Mouse (Mus musculus) c-Kit-negative CD71-positive TER-119-positive erythroid progenitor cells, embryonic 14.5 days (primary cell): Measurements from ENCODE around the gene Denr.

Source experiments
- DNase-seq: peaks from one replicate; pipeline ENCODE4 v3.0.0-alpha.2; 2013; ENCODE audit warnings: low read depth, low spot score

The Denr gene

GRCm38 (mm10) chr5:123906976-123907630 lies at the start of gene Denr:
Denr (plus strand) TSS chr5:123907175.
- DNase-seq: peak; percentile 93

GRCm38 (mm10) chr5:123858798-123859197 lies 48.2 kb upstream of the Denr start:
- no peak for DNase-seq

- DNase-seq: no peak
These were observed 44.3 kb upstream of the Denr start for GRCm38 (mm10) chr5:123862374-123863350.

- no peak for DNase-seq
These were observed 43.0 kb upstream of the Denr start for GRCm38 (mm10) chr5:123863934-123864333.

GRCm38 (mm10) chr5:123865365-123865764 lies 41.6 kb upstream of the Denr start, which contains the start of gene Hcar2:
Hcar2 (minus strand) TSS chr5:123865499.
- DNase-seq: no peak

GRCm38 (mm10) chr5:123866457-123866856 lies 40.5 kb upstream of the Denr start:
- no peak for DNase-seq

- no peak for DNase-seq
These were observed 37.4 kb upstream of the Denr start for GRCm38 (mm10) chr5:123869615-123870014.

GRCm38 (mm10) chr5:123874177-123874576 lies 32.8 kb upstream of the Denr start:
- no peak for DNase-seq

GRCm38 (mm10) chr5:123878056-123878455 lies 28.9 kb upstream of the Denr start:
- DNase-seq: no peak

GRCm38 (mm10) chr5:123879928-123880327 lies 27.0 kb upstream of the Denr start, which contains the start of gene Hcar1:
Hcar1 (minus strand) TSS chr5:123880020.
- no peak for DNase-seq

- no peak for DNase-seq
These were observed 26.2 kb upstream of the Denr start for GRCm38 (mm10) chr5:123880778-123881177.

GRCm38 (mm10) chr5:123883891-123884290 lies 23.1 kb upstream of the Denr start:
- no peak for DNase-seq

GRCm38 (mm10) chr5:123884332-123884731 lies 22.6 kb upstream of the Denr start:
- no peak for DNase-seq

GRCm38 (mm10) chr5:123886365-123886764 lies 20.6 kb upstream of the Denr start:
- DNase-seq: no peak

GRCm38 (mm10) chr5:123890312-123890711 lies 16.7 kb upstream of the Denr start:
- DNase-seq: no peak

GRCm38 (mm10) chr5:123890987-123891386 lies 16.0 kb upstream of the Denr start:
- no peak for DNase-seq

GRCm38 (mm10) chr5:123891669-123892068 lies 15.3 kb upstream of the Denr start:
- no peak for DNase-seq

GRCm38 (mm10) chr5:123893520-123893919 lies 13.5 kb upstream of the Denr start:
- no peak for DNase-seq

- no peak for DNase-seq
These were observed 10.6 kb upstream of the Denr start for GRCm38 (mm10) chr5:123896395-123896794.

- no peak for DNase-seq
These were observed 9.6 kb upstream of the Denr start for GRCm38 (mm10) chr5:123897352-123897751.

GRCm38 (mm10) chr5:123904059-123904672 lies 2.8 kb upstream of the Denr start:
- no peak for DNase-seq
